Mouse (Mus musculus) CH12.LX (cell line): Measurements from ENCODE around the gene Oit1. TPM values are rescaled to one million over a fixed set of nuclear protein-coding genes. Genes with fewer than 3 reads are reported as not detected.

Experiments
- DNase-seq: peaks from one replicate; pipeline ENCODE4 v3.0.0-alpha.2; 2013; ENCODE audit errors: extremely low read depth
- H3K27ac ChIP-seq: 2 replicates; pipeline ENCODE4 v1.5.1; 2012; ENCODE audit warnings: low read depth, mild to moderate bottlenecking, control low read depth, moderate library complexity; ENCODE audit not compliant: insufficient read depth
- H3K27me3 ChIP-seq: replicated peaks from 2 replicates; pipeline ENCODE3; 2012; ENCODE audit warnings: inconsistent platforms
- H3K36me3 ChIP-seq, 2 experiments: replicated peaks in 1 of 2; 2 replicates each; pipeline versions ENCODE3 to v1.6.1; 2012; ENCODE audit warnings: inconsistent platforms in 1 of 2, low read length in 1 of 2, mild to moderate bottlenecking in 1 of 2, mixed read lengths in 1 of 2, moderate library complexity in 1 of 2; ENCODE audit not compliant: control insufficient read depth in 1 of 2, insufficient read depth in 1 of 2
- H3K4me1 ChIP-seq, 2 experiments: 2 replicates each; pipeline ENCODE4 v1.6.1; 2012; ENCODE audit warnings: inconsistent platforms in 1 of 2, moderate library complexity in 1 of 2; ENCODE audit not compliant: insufficient read depth in 2 of 2, control insufficient read depth in 1 of 2
- H3K4me2 ChIP-seq: 2 replicates; pipeline ENCODE4 v1.6.1; 2012; ENCODE audit warnings: low read depth, mild to moderate bottlenecking, control low read depth; ENCODE audit not compliant: poor library complexity, insufficient read depth, severe bottlenecking
- H3K4me3 ChIP-seq, 3 experiments: fragments of 150-350 bp in 1 of 3; sonication (generic) in 1 of 3; replicated peaks in 1 of 3; 2 replicates each; pipeline versions ENCODE3 to v1.5.1; 2011 to 2012; ENCODE audit warnings: low read depth in 2 of 3, low read length in 2 of 3, mild to moderate bottlenecking in 2 of 3, moderate library complexity in 2 of 3, control low read depth in 1 of 3, improper control_type of control experiment in 1 of 3, inconsistent platforms in 1 of 3, mixed read lengths in 1 of 3; ENCODE audit not compliant: poor library complexity in 1 of 3
- H3K79me2 ChIP-seq: replicated peaks from 2 replicates; pipeline ENCODE4 v1.6.1; 2012; ENCODE audit warnings: mild to moderate bottlenecking, moderate library complexity; ENCODE audit not compliant: control insufficient read depth, poor library complexity, insufficient read depth, severe bottlenecking; ENCODE audit errors: extremely low read depth
- H3K9ac ChIP-seq: 2 replicates; pipeline ENCODE4 v1.6.1; 2012; ENCODE audit warnings: low read depth, mild to moderate bottlenecking, control low read depth, moderate library complexity; ENCODE audit not compliant: insufficient read depth
- H3K9me3 ChIP-seq: replicated peaks from 2 replicates; pipeline ENCODE3; 2012; ENCODE audit warnings: low read length, inconsistent platforms, mixed read lengths
- CHD1 ChIP-seq: IDR thresholded peaks from 2 replicates; pipeline ENCODE4 v1.6.1; 2012; ENCODE audit warnings: low read depth, low read length, improper control_type of control experiment, inconsistent platforms
- CTCF ChIP-seq, 2 experiments: IDR thresholded peaks in 1 of 2; conservative IDR thresholded peaks in 1 of 2; 2 replicates each; pipeline ENCODE4 v1.5.1; 2011 to 2012; ENCODE audit warnings: low read depth in 2 of 2, low read length in 2 of 2, improper control_type of control experiment in 1 of 2, inconsistent platforms in 1 of 2, mild to moderate bottlenecking in 1 of 2, moderate library complexity in 1 of 2
- E2F4 ChIP-seq: IDR thresholded peaks from 2 replicates; pipeline ENCODE4 v1.6.1; 2011; ENCODE audit warnings: low read depth, low read length, improper control_type of control experiment; ENCODE audit not compliant: insufficient replicate concordance
- ELF1 ChIP-seq: IDR thresholded peaks from 2 replicates; pipeline ENCODE4 v1.6.1; 2014; ENCODE audit warnings: low read depth, mild to moderate bottlenecking, inconsistent platforms, low read length, improper control_type of control experiment
- EP300 ChIP-seq: IDR thresholded peaks from 2 replicates; pipeline ENCODE4 v1.6.1; 2011; ENCODE audit warnings: low read length, improper control_type of control experiment
- KAT2A ChIP-seq: IDR thresholded peaks from 2 replicates; pipeline ENCODE4 v1.6.1; 2012; ENCODE audit warnings: low read length, improper control_type of control experiment, inconsistent platforms; ENCODE audit not compliant: insufficient replicate concordance
- MAFK ChIP-seq: IDR thresholded peaks from 2 replicates; pipeline ENCODE4 v1.6.1; 2011; ENCODE audit warnings: low read length, improper control_type of control experiment; ENCODE audit not compliant: insufficient replicate concordance
- MAZ ChIP-seq: IDR thresholded peaks from 2 replicates; pipeline ENCODE4 v1.6.1; 2012; ENCODE audit warnings: low read depth, mild to moderate bottlenecking, inconsistent platforms, low read length, improper control_type of control experiment, moderate library complexity
- MEF2A ChIP-seq: IDR thresholded peaks from 2 replicates; pipeline ENCODE4 v1.6.1; 2014; ENCODE audit warnings: low read depth, mild to moderate bottlenecking, inconsistent platforms, low read length, improper control_type of control experiment, borderline replicate concordance
- MXI1 ChIP-seq: IDR thresholded peaks from 2 replicates; pipeline ENCODE4 v1.6.1; 2011; ENCODE audit warnings: mild to moderate bottlenecking, low read depth, low read length, improper control_type of control experiment
- NELFE ChIP-seq: IDR thresholded peaks from 2 replicates; pipeline ENCODE4 v1.6.1; 2011; ENCODE audit warnings: low read depth, low read length, improper control_type of control experiment
- POLR2A ChIP-seq: IDR thresholded peaks from 2 replicates; pipeline ENCODE4 v1.6.1; 2011; ENCODE audit warnings: low read depth, mild to moderate bottlenecking, improper control_type of control experiment, low read length
- POLR2AphosphoS2 ChIP-seq: IDR thresholded peaks from 2 replicates; pipeline ENCODE4 v1.6.1; 2011; ENCODE audit warnings: low read depth, low read length, improper control_type of control experiment
- RAD21 ChIP-seq: IDR thresholded peaks from 2 replicates; pipeline ENCODE4 v1.6.1; 2011; ENCODE audit warnings: low read depth, mild to moderate bottlenecking, low read length, improper control_type of control experiment, moderate library complexity
- SIN3A ChIP-seq: IDR thresholded peaks from 2 replicates; pipeline ENCODE4 v1.6.1; 2012; ENCODE audit warnings: low read length, improper control_type of control experiment, inconsistent platforms
- TCF12 ChIP-seq: IDR thresholded peaks from 2 replicates; pipeline ENCODE4 v1.6.1; 2014; ENCODE audit warnings: low read depth, mild to moderate bottlenecking, inconsistent platforms, low read length, improper control_type of control experiment
- USF1 ChIP-seq: IDR thresholded peaks from 2 replicates; pipeline ENCODE4 v1.6.1; 2014; ENCODE audit warnings: low read depth, mild to moderate bottlenecking, inconsistent platforms, low read length, improper control_type of control experiment
- ZC3H11A ChIP-seq: IDR thresholded peaks from 2 replicates; pipeline ENCODE4 v1.6.1; 2012; ENCODE audit warnings: low read depth, mild to moderate bottlenecking, inconsistent platforms, low read length, improper control_type of control experiment
- ZKSCAN1 ChIP-seq: IDR thresholded peaks from 2 replicates; pipeline ENCODE4 v1.6.1; 2012; ENCODE audit warnings: low read depth, inconsistent platforms, low read length, improper control_type of control experiment, borderline replicate concordance
- ZNF384 ChIP-seq: IDR thresholded peaks from 2 replicates; pipeline ENCODE4 v1.6.1; 2012; ENCODE audit warnings: low read depth, low read length, improper control_type of control experiment, inconsistent platforms
- dilution Hi-C: fragments of 300-500 bp; cut with MboI; formaldehyde crosslinking; loops from 2 replicates; pipeline ENCODE4 v1.14.3; 2020; ENCODE audit warnings: low sequenced_read_pairs; ENCODE audit not compliant: extremely low pct_unique_long_range_greater_than_20kb, extremely low pct_ligation_motif_present
- in situ Hi-C: fragments of 300-500 bp; cut with MboI; formaldehyde crosslinking; loops from 3 replicates; pipeline ENCODE4 v1.14.3; 2019; ENCODE audit warnings: low sequenced_read_pairs, low pct_ligation_motif_present, low pct_unique_long_range_greater_than_20kb, mixed read lengths
- polyA plus RNA-seq: library from polyadenylated mRNA; unstranded; fragments of >175 nt; gene quantifications from 2 replicates; pipeline ENCODE4 v1.2.1, GENCODE M21; 2012; ENCODE audit warnings: low read depth; ENCODE audit not compliant: insufficient read length
- total RNA-seq, 2 experiments: library from RNA; depleted of rRNA; stranded (reverse); fragments of 300-350 nt in 1 of 2; fragments of >200 nt in 1 of 2; gene quantifications; 2 replicates each; pipeline ENCODE4 v1.2.3; 2012 to 2014

The Oit1 gene
- total RNA-seq (2012; rRNA removed) (not detected in 2 replicates), total RNA-seq (2014; rRNA removed) (not detected in 2 replicates), polyA plus RNA-seq (0.19 TPM in 1 of 2 replicates, not detected in the other)

GRCm38 (mm10) chr14:8378685-8379313, at the start of gene Oit1:
TSS of gene Oit1 (minus strand) at chr14:8378754.
- Histone ChIP-seq H3K4me3 (no peak within 1 kb of the TSS), H3K27me3 (no peaks in the 10 kb centered on the region), H3K27ac (no peak within 1 kb of the TSS), H3K36me3 (no peaks in the 10 kb centered on the region), H3K4me1 (peaks cover 0 to 15% of the 10 kb centered on the region in 2 experiments; a peak in 2 of 4 replicates), H3K9ac (no peak within 1 kb of the TSS), H3K79me2 (no peaks in the 10 kb centered on the region), H3K4me2 (no peak within 1 kb of the TSS), H3K9me3 (peaks cover 3% of the 10 kb centered on the region)
- dilution Hi-C loops (no loop called here), in situ Hi-C loops (loop anchor here (25.0 kb wide), 1 partner anchor 159 kb away; no protein-coding TSS in a partner anchor)
- no peak for TF ChIP-seq POLR2A
- no peak for TF ChIP-seq MXI1
- TF ChIP-seq SIN3A, result no peak
- TF ChIP-seq CHD1, result no peak
- no peak for TF ChIP-seq MAFK
- TF ChIP-seq ELF1, result no peak
- TF ChIP-seq ZKSCAN1, result no peak
- no peak for DNase-seq

- Histone ChIP-seq H3K9me3 (no peaks in the 10 kb centered on the region), H3K4me3 (no peak overlapping the region), H3K36me3 (no peaks in the 10 kb centered on the region), H3K27me3 (no peaks in the 10 kb centered on the region), H3K9ac (no peak overlapping the region), H3K79me2 (no peaks in the 10 kb centered on the region), H3K4me1 (no peaks in the 10 kb centered on the region), H3K27ac (no peak overlapping the region), H3K4me2 (no peak overlapping the region)
- TF ChIP-seq USF1, result no peak
- TF ChIP-seq CTCF (conservative IDR thresholded peaks at IDR 0.05 in 1 of 2, IDR thresholded peaks at IDR 0.05 in 1 of 2; ENCODE audit: low read depth in 2 of 2, low read length in 2 of 2), result no peak
- TF ChIP-seq POLR2AphosphoS2, result no peak
- TF ChIP-seq ZC3H11A, result no peak
- TF ChIP-seq ZNF384, result no peak
- TF ChIP-seq TCF12, result no peak
- no peak for TF ChIP-seq MEF2A
- no peak for TF ChIP-seq NELFE
- no peak for TF ChIP-seq KAT2A
- no peak for TF ChIP-seq EP300
- no peak for TF ChIP-seq CHD1
- TF ChIP-seq RAD21, result no peak
- TF ChIP-seq MAZ, result no peak
- no peak for TF ChIP-seq E2F4
- DNase-seq, result no peak
- in situ Hi-C loops (no loop called here), dilution Hi-C loops (no loop called here)
Measured at GRCm38 (mm10) chr14:8422833-8423232, 44.3 kb upstream of the Oit1 start.
